Mouse (Mus musculus): Measurements from ENCODE around the gene Nampt. TPM values are rescaled to one million over a fixed set of nuclear protein-coding genes. Genes with fewer than 3 reads are reported as not detected.
"Not testable (repeated sequence)": the region's sequence is repeated elsewhere in the genome, so short reads cannot be mapped to it uniquely, and the experiment has no call there.

The Nampt gene
- total and polyA plus RNA-seq, 3 experiments = 33.4 to 116 (median 61.6) TPM

- Histone ChIP-seq H3K36me3 (replicated peaks) (no peaks in the 10 kb centered on the region), H3K4me1 (ENCODE audit: insufficient read depth, low read depth, low read length) (peaks cover 3% of the 10 kb centered on the region), H3K27me3 (ENCODE audit: insufficient read depth, low read length) (peaks cover 7% of the 10 kb centered on the region), H3K9me3 (replicated peaks) (no peaks in the 10 kb centered on the region), H3K4me3 (ENCODE audit: low read depth, low read length) (no peak overlapping the region)
- TF ChIP-seq CTCF (IDR thresholded peaks at IDR 0.05; ENCODE audit: low read depth, low read length) (no peak), GATA1 (IDR thresholded peaks at IDR 0.05; ENCODE audit: borderline replicate concordance, low read length) (no peak), TAL1 (conservative IDR thresholded peaks at IDR 0.05; ENCODE audit: low read depth, low read length) (no peak)
- DNase-seq (ENCODE audit: low spot score) (no peak), ATAC-seq (ENCODE audit: extremely low read depth, insufficient number of reproducible peaks, low FRiP score, poor library complexity, severe bottlenecking) (no peak)
These were observed 68.9 kb downstream of the Nampt start for GRCm38 (mm10) chr12:32888226-32888625.

GRCm38 (mm10) chr12:32889846-32890245 is 70.5 kb downstream of the Nampt start:
- no peak for ATAC-seq (ENCODE audit: extremely low read depth, insufficient number of reproducible peaks, low FRiP score, poor library complexity, severe bottlenecking)

GRCm38 (mm10) chr12:32890455-32890854 is 71.1 kb downstream of the Nampt start:
- peaks cover 5% of the 10 kb centered on the region for H3K4me1 ChIP-seq (ENCODE audit: insufficient read depth, low read depth, low read length)
- no peaks in the 10 kb centered on the region for H3K9me3 ChIP-seq (replicated peaks)
- no peak for ATAC-seq (ENCODE audit: extremely low read depth, insufficient number of reproducible peaks, low FRiP score, poor library complexity, severe bottlenecking)
- H3K4me3 ChIP-seq (ENCODE audit: low read depth, low read length) = no peak overlapping the region
- H3K36me3 ChIP-seq (replicated peaks) = no peaks in the 10 kb centered on the region
- peaks cover 9% of the 10 kb centered on the region for H3K27me3 ChIP-seq (ENCODE audit: insufficient read depth, low read length)
- DNase-seq (ENCODE audit: low spot score) = no peak
- TF ChIP-seq CTCF (IDR thresholded peaks at IDR 0.05; ENCODE audit: low read depth, low read length) = no peak
- no peak for TF ChIP-seq GATA2 (IDR thresholded peaks at IDR 0.05; ENCODE audit: borderline replicate concordance, low read depth, low read length)
- no peak for TF ChIP-seq TAL1 (conservative IDR thresholded peaks at IDR 0.05; ENCODE audit: low read depth, low read length)
- no peak for TF ChIP-seq POLR2AphosphoS5 (IDR thresholded peaks at IDR 0.05; ENCODE audit: insufficient replicate concordance, low read depth, low read length)
- no peak for TF ChIP-seq GATA1 (IDR thresholded peaks at IDR 0.05; ENCODE audit: borderline replicate concordance, low read length)

More at GRCm38 (mm10) chr12:32889846-32890245, 70.5 kb downstream of the Nampt start:
- Histone ChIP-seq H3K4me1 (ENCODE audit: insufficient read depth, low read depth, low read length) (peaks cover 5% of the 10 kb centered on the region), H3K4me3 (ENCODE audit: low read depth, low read length) (no peak overlapping the region), H3K36me3 (replicated peaks) (no peaks in the 10 kb centered on the region), H3K9me3 (replicated peaks) (no peaks in the 10 kb centered on the region), H3K27me3 (ENCODE audit: insufficient read depth, low read length) (peaks cover 7% of the 10 kb centered on the region)
- no peak for DNase-seq (ENCODE audit: low spot score)
- TF ChIP-seq TAL1 (conservative IDR thresholded peaks at IDR 0.05; ENCODE audit: low read depth, low read length) = no peak
- no peak for TF ChIP-seq GATA1 (IDR thresholded peaks at IDR 0.05; ENCODE audit: borderline replicate concordance, low read length)
- TF ChIP-seq GATA2 (IDR thresholded peaks at IDR 0.05; ENCODE audit: borderline replicate concordance, low read depth, low read length) = no peak
- TF ChIP-seq CTCF (IDR thresholded peaks at IDR 0.05; ENCODE audit: low read depth, low read length) = no peak
- TF ChIP-seq POLR2AphosphoS5 (IDR thresholded peaks at IDR 0.05; ENCODE audit: insufficient replicate concordance, low read depth, low read length) = no peak

GRCm38 (mm10) chr12:32891271-32891670 is 71.9 kb downstream of the Nampt start:
- not testable (repeated sequence) for H3K36me3 ChIP-seq (replicated peaks); DNase-seq (ENCODE audit: low spot score); H3K4me1 ChIP-seq (ENCODE audit: insufficient read depth, low read depth, low read length); H3K4me3 ChIP-seq (ENCODE audit: low read depth, low read length); ATAC-seq (ENCODE audit: extremely low read depth, insufficient number of reproducible peaks, low FRiP score, poor library complexity, severe bottlenecking); H3K9me3 ChIP-seq (replicated peaks)
- peaks cover 13% of the 10 kb centered on the region for H3K27me3 ChIP-seq (ENCODE audit: insufficient read depth, low read length)

GRCm38 (mm10) chr12:32893212-32893611 is 73.9 kb downstream of the Nampt start:
- DNase-seq (ENCODE audit: low spot score) = no peak

GRCm38 (mm10) chr12:32895806-32896205 is 76.5 kb downstream of the Nampt start:
- no peak for ATAC-seq (ENCODE audit: extremely low read depth, insufficient number of reproducible peaks, low FRiP score, poor library complexity, severe bottlenecking)
- Histone ChIP-seq H3K9me3 (replicated peaks) (no peaks in the 10 kb centered on the region), H3K36me3 (replicated peaks) (peaks cover 2% of the 10 kb centered on the region)

More at GRCm38 (mm10) chr12:32893212-32893611, 73.9 kb downstream of the Nampt start:
- Histone ChIP-seq H3K4me3 (ENCODE audit: low read depth, low read length) (no peak overlapping the region), H3K27me3 (ENCODE audit: insufficient read depth, low read length) (peaks cover 18% of the 10 kb centered on the region), H3K36me3 (replicated peaks) (peaks cover 2% of the 10 kb centered on the region), H3K9me3 (replicated peaks) (no peaks in the 10 kb centered on the region), H3K4me1 (ENCODE audit: insufficient read depth, low read depth, low read length) (peaks cover 5% of the 10 kb centered on the region)
- ATAC-seq (ENCODE audit: extremely low read depth, insufficient number of reproducible peaks, low FRiP score, poor library complexity, severe bottlenecking) = no peak; the same call in 1 of the 2 replicates
- TF ChIP-seq POLR2AphosphoS5 (IDR thresholded peaks at IDR 0.05; ENCODE audit: insufficient replicate concordance, low read depth, low read length) (no peak), GATA1 (IDR thresholded peaks at IDR 0.05; ENCODE audit: borderline replicate concordance, low read length) (no peak), GATA2 (IDR thresholded peaks at IDR 0.05; ENCODE audit: borderline replicate concordance, low read depth, low read length) (no peak), TAL1 (conservative IDR thresholded peaks at IDR 0.05; ENCODE audit: low read depth, low read length) (no peak), CTCF (IDR thresholded peaks at IDR 0.05; ENCODE audit: low read depth, low read length) (no peak)

GRCm38 (mm10) chr12:32896496-32896895 is 77.2 kb downstream of the Nampt start:
- H3K9me3 ChIP-seq (replicated peaks) = no peaks in the 10 kb centered on the region
- H3K4me1 ChIP-seq (ENCODE audit: insufficient read depth, low read depth, low read length) = peaks cover 18% of the 10 kb centered on the region
- no peak overlapping the region for H3K4me3 ChIP-seq (ENCODE audit: low read depth, low read length)
- no peak for ATAC-seq (ENCODE audit: extremely low read depth, insufficient number of reproducible peaks, low FRiP score, poor library complexity, severe bottlenecking)
- TF ChIP-seq TAL1 (conservative IDR thresholded peaks at IDR 0.05; ENCODE audit: low read depth, low read length) = no peak
- peaks cover 2% of the 10 kb centered on the region for H3K36me3 ChIP-seq (replicated peaks)
- H3K27me3 ChIP-seq (ENCODE audit: insufficient read depth, low read length) = peaks cover 11% of the 10 kb centered on the region
- no peak for DNase-seq (ENCODE audit: low spot score)

More at GRCm38 (mm10) chr12:32895806-32896205, 76.5 kb downstream of the Nampt start:
- Histone ChIP-seq H3K4me1 (ENCODE audit: insufficient read depth, low read depth, low read length) (peaks cover 11% of the 10 kb centered on the region), H3K4me3 (ENCODE audit: low read depth, low read length) (peak overlapping the region; percentile 29; the same call in 1 of the 2 replicates), H3K27me3 (ENCODE audit: insufficient read depth, low read length) (peaks cover 11% of the 10 kb centered on the region)
- TF ChIP-seq CTCF (IDR thresholded peaks at IDR 0.05; ENCODE audit: low read depth, low read length) (no peak), POLR2AphosphoS5 (IDR thresholded peaks at IDR 0.05; ENCODE audit: insufficient replicate concordance, low read depth, low read length) (peak; percentile 68; the same call in 1 of the 2 replicates)
- no peak for DNase-seq (ENCODE audit: low spot score)
